Mouse (Mus musculus): Measurements from ENCODE around the gene Osbpl2.

- TF ChIP-seq POLR2A (IDR thresholded peaks at IDR 0.05; ENCODE audit: borderline replicate concordance, control insufficient read depth, low read depth, low read length) (no peak), CTCF (IDR thresholded peaks at IDR 0.05; ENCODE audit: control insufficient read depth, insufficient read depth, low read length) (no peak)
Measured at GRCm38 (mm10) chr2:180172152-180172551, 53.0 kb downstream of the Osbpl2 start.

Data from bone marrow, adult 2 months (tissue).